Mouse (Mus musculus): Measurements from ENCODE around the gene Trmo. TPM values are rescaled to one million over a fixed set of nuclear protein-coding genes. Genes with fewer than 3 reads are reported as not detected.

Gene Trmo
- polyA plus RNA-seq (2014; fragmentation: Nextera tagmentation; extraction: Ambion mirVana): 14.1 and 14.7 TPM in 2 replicates

DNA sequence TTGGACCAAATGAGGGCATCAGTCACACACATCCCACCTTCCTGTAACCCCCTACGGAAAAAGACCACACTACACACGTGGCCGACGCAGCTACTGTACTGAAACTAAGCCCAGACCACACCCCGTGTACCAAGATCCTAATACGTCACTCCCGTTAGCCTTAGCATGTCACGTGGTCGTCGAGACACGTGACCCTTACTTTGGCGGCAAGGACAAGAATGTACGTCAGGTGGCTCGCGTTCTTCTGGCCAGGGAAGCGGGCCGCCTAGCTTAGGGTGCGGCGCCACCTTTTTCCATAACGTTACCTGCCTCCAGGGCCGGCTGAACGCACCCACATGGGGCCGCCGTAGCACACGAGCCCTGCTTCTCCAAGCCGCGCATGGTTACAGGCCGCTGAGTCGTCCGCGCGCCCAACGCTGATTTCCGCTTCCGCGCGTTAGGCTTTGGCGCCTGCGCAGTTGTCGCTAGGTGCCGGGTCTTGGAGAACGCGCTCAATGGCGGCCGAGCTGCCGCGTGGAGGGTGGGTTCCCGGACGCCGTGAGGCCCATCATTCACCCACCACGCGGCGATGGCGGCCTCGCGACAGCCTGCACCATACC lies at the start of gene Trmo:
Gene Trmo, minus strand, starts transcription at position 425 of the 599 bp plus-strand sequence.
- Histone ChIP-seq H3K4me3 (ENCODE audit: low read depth, low read length) (peak within 1 kb of the TSS; percentile 57), H3K9me3 (ENCODE audit: control insufficient read depth, low read length) (no peaks in the 10 kb centered on the region), H3K9ac (ENCODE audit: low read depth, low read length) (peak within 1 kb of the TSS; percentile 87), H3K4me1 (replicated peaks; ENCODE audit: control insufficient read depth, insufficient read depth, low read length) (peaks cover 3% of the 10 kb centered on the region; the same call in 1 of the 2 replicates), H3K27ac (ENCODE audit: low read depth, low read length) (peak within 1 kb of the TSS; percentile 85), H3K36me3 (ENCODE audit: control insufficient read depth, insufficient read depth, low read length) (peaks cover 8% of the 10 kb centered on the region), H3K27me3 (replicated peaks; ENCODE audit: control insufficient read depth, insufficient read depth, low read length) (no peaks in the 10 kb centered on the region), H3K4me2 (peak within 1 kb of the TSS; percentile 75)
- under 1% methylated on average over 56 of the region's 56 CpGs for WGBS
- peak; percentile 95 for DNase-seq (ENCODE audit: low spot score)
- peak; percentile 86 for ATAC-seq (replicated peaks; ENCODE audit: low FRiP score)

- 40% methylated on average over 12 of the region's 12 CpGs for WGBS
- H3K9ac ChIP-seq (ENCODE audit: low read depth, low read length): peak overlapping the region; percentile 53; the same call in 1 of the 2 replicates
- DNase-seq (ENCODE audit: low spot score) (no peak), ATAC-seq (replicated peaks; ENCODE audit: low FRiP score) (peak; percentile 99)
- peak overlapping the region; percentile 88 for H3K27ac ChIP-seq (ENCODE audit: low read depth, low read length)
- H3K9me3 ChIP-seq (ENCODE audit: control insufficient read depth, low read length): no peaks in the 10 kb centered on the region
- no peak overlapping the region for H3K4me3 ChIP-seq (ENCODE audit: low read depth, low read length)
- H3K27me3 ChIP-seq (replicated peaks; ENCODE audit: control insufficient read depth, insufficient read depth, low read length): no peaks in the 10 kb centered on the region
- no peaks in the 10 kb centered on the region for H3K36me3 ChIP-seq (ENCODE audit: control insufficient read depth, insufficient read depth, low read length)
- peaks cover 18% of the 10 kb centered on the region for H3K4me1 ChIP-seq (replicated peaks; ENCODE audit: control insufficient read depth, insufficient read depth, low read length)
- H3K4me2 ChIP-seq: peak overlapping the region; percentile 53
These were observed 43.3 kb upstream of the Trmo start for GRCm38 (mm10) chr4:46432339-46433036.

- DNase-seq (ENCODE audit: low spot score) (no peak), ATAC-seq (replicated peaks; ENCODE audit: low FRiP score) (no peak)
- no peak overlapping the region for H3K4me2 ChIP-seq
- WGBS: 69% methylated on average over 10 of the region's 10 CpGs
- peaks cover 17% of the 10 kb centered on the region; the same call in 1 of the 2 replicates for H3K4me1 ChIP-seq (replicated peaks; ENCODE audit: control insufficient read depth, insufficient read depth, low read length)
- no peak overlapping the region; the same call in 1 of the 2 replicates for H3K9ac ChIP-seq (ENCODE audit: low read depth, low read length)
- no peaks in the 10 kb centered on the region for H3K9me3 ChIP-seq (ENCODE audit: control insufficient read depth, low read length)
- H3K27ac ChIP-seq (ENCODE audit: low read depth, low read length): no peak overlapping the region
- no peak overlapping the region for H3K4me3 ChIP-seq (ENCODE audit: low read depth, low read length)
- H3K27me3 ChIP-seq (replicated peaks; ENCODE audit: control insufficient read depth, insufficient read depth, low read length): no peaks in the 10 kb centered on the region
- H3K36me3 ChIP-seq (ENCODE audit: control insufficient read depth, insufficient read depth, low read length): no peaks in the 10 kb centered on the region
These were observed 39.8 kb upstream of the Trmo start for GRCm38 (mm10) chr4:46428903-46429499.

- ATAC-seq (replicated peaks; ENCODE audit: low FRiP score) (no peak), DNase-seq (ENCODE audit: low spot score) (no peak)
- Histone ChIP-seq H3K4me1 (replicated peaks; ENCODE audit: control insufficient read depth, insufficient read depth, low read length) (no peaks in the 10 kb centered on the region; the same call in 1 of the 2 replicates), H3K27me3 (replicated peaks; ENCODE audit: control insufficient read depth, insufficient read depth, low read length) (no peaks in the 10 kb centered on the region), H3K4me3 (ENCODE audit: low read depth, low read length) (no peak overlapping the region), H3K9me3 (ENCODE audit: control insufficient read depth, low read length) (no peaks in the 10 kb centered on the region), H3K36me3 (ENCODE audit: control insufficient read depth, insufficient read depth, low read length) (no peaks in the 10 kb centered on the region), H3K4me2 (no peak overlapping the region), H3K27ac (ENCODE audit: low read depth, low read length) (no peak overlapping the region), H3K9ac (ENCODE audit: low read depth, low read length) (no peak overlapping the region)
- 64% methylated on average over 8 of the region's 8 CpGs for WGBS
These were observed 33.4 kb upstream of the Trmo start for GRCm38 (mm10) chr4:46422625-46423024.

DNA sequence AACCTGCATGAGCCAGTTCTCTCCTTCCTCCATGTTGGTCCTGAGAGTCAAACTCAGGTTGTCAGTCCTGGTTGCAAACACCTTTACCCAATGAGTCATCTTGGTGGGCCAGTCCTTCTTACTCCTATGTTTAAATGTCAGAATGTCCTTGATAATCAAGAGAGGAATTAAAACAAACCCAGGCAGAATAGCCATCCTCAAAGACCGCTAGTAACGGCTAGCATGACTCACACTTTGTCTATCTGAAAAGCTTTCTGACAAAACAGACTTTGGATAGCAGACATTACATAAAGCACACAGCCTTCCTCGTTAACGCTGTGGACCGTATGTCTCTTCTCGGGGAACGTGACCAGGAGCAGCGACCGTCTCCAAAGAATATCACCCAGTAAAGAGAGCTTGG lies 29.6 kb upstream of the Trmo start:
- Histone ChIP-seq H3K9me3 (ENCODE audit: control insufficient read depth, low read length) (no peaks in the 10 kb centered on the region), H3K4me3 (ENCODE audit: low read depth, low read length) (no peak overlapping the region), H3K27ac (ENCODE audit: low read depth, low read length) (no peak overlapping the region), H3K4me2 (no peak overlapping the region), H3K36me3 (ENCODE audit: control insufficient read depth, insufficient read depth, low read length) (no peaks in the 10 kb centered on the region), H3K27me3 (replicated peaks; ENCODE audit: control insufficient read depth, insufficient read depth, low read length) (no peaks in the 10 kb centered on the region), H3K4me1 (replicated peaks; ENCODE audit: control insufficient read depth, insufficient read depth, low read length) (no peaks in the 10 kb centered on the region; the same call in 1 of the 2 replicates), H3K9ac (ENCODE audit: low read depth, low read length) (no peak overlapping the region)
- WGBS: 87% methylated on average over 9 of the region's 9 CpGs
- no peak for ATAC-seq (replicated peaks; ENCODE audit: low FRiP score)
- no peak for DNase-seq (ENCODE audit: low spot score)

DNA sequence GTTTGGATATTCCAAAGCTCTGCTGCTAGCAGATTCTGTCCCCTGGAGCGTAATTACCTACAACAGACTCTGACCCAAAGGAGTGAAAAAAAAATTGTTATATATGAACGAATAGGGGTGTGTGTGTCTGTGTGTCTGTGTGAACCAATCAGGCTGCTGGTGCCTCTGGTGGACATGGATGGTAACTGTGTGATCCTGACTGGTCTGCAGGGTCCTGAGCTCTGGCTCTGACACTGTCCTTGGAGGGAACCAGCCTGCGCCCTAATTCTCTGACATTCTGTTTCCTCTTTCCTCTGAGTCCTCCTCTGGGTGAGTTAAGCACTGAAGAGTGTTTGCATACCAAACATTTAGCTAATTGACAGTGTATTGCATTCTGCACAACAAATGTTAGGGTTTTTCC lies 28.3 kb upstream of the Trmo start:
- Histone ChIP-seq H3K27ac (ENCODE audit: low read depth, low read length) (no peak overlapping the region), H3K4me3 (ENCODE audit: low read depth, low read length) (no peak overlapping the region), H3K4me1 (replicated peaks; ENCODE audit: control insufficient read depth, insufficient read depth, low read length) (no peaks in the 10 kb centered on the region; the same call in 1 of the 2 replicates), H3K36me3 (ENCODE audit: control insufficient read depth, insufficient read depth, low read length) (no peaks in the 10 kb centered on the region), H3K9me3 (ENCODE audit: control insufficient read depth, low read length) (no peaks in the 10 kb centered on the region), H3K4me2 (no peak overlapping the region), H3K9ac (ENCODE audit: low read depth, low read length) (no peak overlapping the region), H3K27me3 (replicated peaks; ENCODE audit: control insufficient read depth, insufficient read depth, low read length) (no peaks in the 10 kb centered on the region)
- 51% methylated on average over 3 of the region's 3 CpGs for WGBS
- DNase-seq (ENCODE audit: low spot score) (no peak), ATAC-seq (replicated peaks; ENCODE audit: low FRiP score) (peak; percentile 73)

- H3K4me1 ChIP-seq (replicated peaks; ENCODE audit: control insufficient read depth, insufficient read depth, low read length): peaks cover 33% of the 10 kb centered on the region
- H3K36me3 ChIP-seq (ENCODE audit: control insufficient read depth, insufficient read depth, low read length): no peaks in the 10 kb centered on the region
- ATAC-seq (replicated peaks; ENCODE audit: low FRiP score) (no peak), DNase-seq (ENCODE audit: low spot score) (no peak)
- H3K27me3 ChIP-seq (replicated peaks; ENCODE audit: control insufficient read depth, insufficient read depth, low read length): no peaks in the 10 kb centered on the region
- H3K4me2 ChIP-seq: peak within 1 kb of the TSS; percentile 37; the same call in 1 of the 2 replicates
- 81% methylated on average over 7 of the region's 7 CpGs for WGBS
- H3K4me3 ChIP-seq (ENCODE audit: low read depth, low read length): no peak within 1 kb of the TSS
- H3K9me3 ChIP-seq (ENCODE audit: control insufficient read depth, low read length): no peaks in the 10 kb centered on the region
- peak within 1 kb of the TSS; percentile 1; the same call in 1 of the 2 replicates for H3K27ac ChIP-seq (ENCODE audit: low read depth, low read length)
- H3K9ac ChIP-seq (ENCODE audit: low read depth, low read length): peak within 1 kb of the TSS; percentile 22; the same call in 1 of the 2 replicates
These were observed 24.2 kb upstream of the Trmo start, which contains the start of gene Hemgn for GRCm38 (mm10) chr4:46413406-46413805. Gene Hemgn, minus strand, starts transcription at chr4:46413506.

DNA sequence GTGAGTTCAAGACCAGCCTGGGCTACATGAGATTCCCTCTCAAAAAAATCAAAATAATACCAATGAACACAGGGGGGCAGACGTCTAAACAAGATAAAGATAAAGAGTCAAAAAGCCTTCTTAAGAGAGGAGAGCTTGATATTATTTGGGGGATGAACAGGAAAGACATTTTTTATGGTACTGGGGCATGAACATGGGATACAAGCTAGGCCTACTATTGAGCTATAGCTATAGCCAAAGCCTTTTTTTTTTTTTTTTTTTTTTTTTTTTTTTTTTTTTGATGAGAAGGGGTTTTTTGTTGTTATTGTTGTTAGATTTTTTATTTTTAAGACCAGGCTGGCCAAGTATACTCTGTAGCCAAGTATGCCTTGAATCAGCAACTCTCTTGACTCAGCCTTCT lies 22.9 kb upstream of the Trmo start:
- no peaks in the 10 kb centered on the region for H3K9me3 ChIP-seq (ENCODE audit: control insufficient read depth, low read length)
- WGBS: 29% methylated on average over 1 of the region's 1 CpGs
- peak overlapping the region; percentile 60 for H3K4me2 ChIP-seq
- no peaks in the 10 kb centered on the region for H3K36me3 ChIP-seq (ENCODE audit: control insufficient read depth, insufficient read depth, low read length)
- peaks cover 43% of the 10 kb centered on the region for H3K4me1 ChIP-seq (replicated peaks; ENCODE audit: control insufficient read depth, insufficient read depth, low read length)
- 0 out of 2 replicates have a peak overlapping the region, but pooled peaks have one; percentile 71 for H3K9ac ChIP-seq (ENCODE audit: low read depth, low read length)
- DNase-seq (ENCODE audit: low spot score) (no peak), ATAC-seq (replicated peaks; ENCODE audit: low FRiP score) (no peak)
- peak overlapping the region; percentile 99 for H3K27ac ChIP-seq (ENCODE audit: low read depth, low read length)
- H3K27me3 ChIP-seq (replicated peaks; ENCODE audit: control insufficient read depth, insufficient read depth, low read length): no peaks in the 10 kb centered on the region
- H3K4me3 ChIP-seq (ENCODE audit: low read depth, low read length): no peak overlapping the region

Measured in liver, embryonic 11.5 days (tissue).